Comparison of ENCODE assay signal across 8 mouse cellular contexts in genomic region chr14:33824421-33824874, GRCm38 (mm10).
A peak's percentile ranks its signal among the peaks of the same experiment; 100 is the strongest.
DNase-seq lines count a peak whose midpoint lies in the region; ATAC-seq lines count a peak whose summit lies in the region.

No protein-coding gene starts in this region.

- 44% methylated on average over 11 of the region's 11 CpGs for WGBS in forebrain, embryonic 10.5 days
- WGBS in forebrain, embryonic 11.5 days: 41% methylated on average over 11 of the region's 11 CpGs

- H3K27ac ChIP-seq in forebrain, embryonic 10.5 days: peak overlapping the region; percentile 48; the same call in 1 of the 2 replicates
- H3K27ac ChIP-seq in forebrain, embryonic 11.5 days (ENCODE audit: low read depth, low read length): no peak overlapping the region

- intact Hi-C loops in left cerebral cortex, postnatal 14 days (cut with DNase I): loop anchor here (5.0 kb wide), 1 partner anchor 63 kb away; no protein-coding TSS in a partner anchor
- intact Hi-C loops in heart, postnatal 14 days (cut with DNase I): no loop called here

- H3K9ac ChIP-seq in forebrain, embryonic 11.5 days (ENCODE audit: low read length): no peak overlapping the region

- ATAC-seq in forebrain, embryonic 11.5 days (replicated peaks; ENCODE audit: low FRiP score): no peak

- H3K4me2 ChIP-seq in forebrain, embryonic 11.5 days (ENCODE audit: low read depth, low read length, severe bottlenecking): no peak overlapping the region

- H3K4me3 ChIP-seq in forebrain, embryonic 10.5 days: no peak overlapping the region
- no peak overlapping the region for H3K4me3 ChIP-seq in forebrain, embryonic 11.5 days (ENCODE audit: low read depth, low read length)

- no peaks in the 10 kb centered on the region for H3K27me3 ChIP-seq in forebrain, embryonic 10.5 days (ENCODE audit: poor library complexity, severe bottlenecking)
- H3K27me3 ChIP-seq in forebrain, embryonic 11.5 days (ENCODE audit: control insufficient read depth, insufficient read depth, low read length): no peaks in the 10 kb centered on the region

- H3K36me3 ChIP-seq in forebrain, embryonic 10.5 days (replicated peaks): no peaks in the 10 kb centered on the region
- H3K36me3 ChIP-seq in forebrain, embryonic 11.5 days (ENCODE audit: control insufficient read depth, insufficient read depth, low read length): no peaks in the 10 kb centered on the region

- H3K9me3 ChIP-seq in forebrain, embryonic 10.5 days: no peaks in the 10 kb centered on the region
- no peaks in the 10 kb centered on the region for H3K9me3 ChIP-seq in forebrain, embryonic 11.5 days (ENCODE audit: control insufficient read depth, low read length)

- H3K4me1 ChIP-seq in forebrain, embryonic 10.5 days: peaks cover 16% of the 10 kb centered on the region
- H3K4me1 ChIP-seq in forebrain, embryonic 11.5 days (replicated peaks; ENCODE audit: control insufficient read depth, insufficient read depth, low read length): no peaks in the 10 kb centered on the region

- no peak for DNase-seq in forebrain, embryonic 10.5 days (ENCODE audit: extremely low spot score, low spot score)
- DNase-seq in forebrain, embryonic 11.5 days (ENCODE audit: low spot score): no peak
- DNase-seq in brain, adult 2 months (ENCODE audit: low read depth, low spot score): peak; percentile 64
- peak; percentile 30 to 32 for DNase-seq in frontal cortex, postnatal 10 days (ENCODE audit: low spot score in 2 of 2)
- peak; percentile 36 to 39 for DNase-seq in left cerebral cortex, postnatal 14 days (ENCODE audit: low spot score in 2 of 2)
- DNase-seq in right cerebral cortex, postnatal 10 days (ENCODE audit: low spot score in 2 of 2): peak; percentile 72 to 77
- no peak for DNase-seq in urinary bladder, adult 18-20 months (ENCODE audit: low spot score in 2 of 2)
- no peak for DNase-seq in heart, postnatal 14 days

Comparison
In these comparisons a context has a peak if more than half of its experiments do, and no peak if none do; other contexts are left out.
1. DNase-seq: peak in brain, adult 2 months (single experiment), frontal cortex, postnatal 10 days (2 of 2), left cerebral cortex, postnatal 14 days (2 of 2) and right cerebral cortex, postnatal 10 days (2 of 2); none in forebrain, embryonic 10.5 days (single experiment), forebrain, embryonic 11.5 days (single experiment), urinary bladder, adult 18-20 months (0 of 2) and heart, postnatal 14 days (0 of 2).